Mouse (Mus musculus) lung, adult 2 months (tissue): ENCODE measurements around the gene Tada1.

ENCODE experiments used
- CTCF ChIP-seq: fragments of 200-500 bp; IDR thresholded peaks from 2 replicates; pipeline ENCODE4 v1.5.1; 2011; ENCODE audit warnings: mild to moderate bottlenecking, low read length, control low read depth; ENCODE audit not compliant: insufficient read depth
- POLR2A ChIP-seq: fragments of 200-500 bp; IDR thresholded peaks from 2 replicates; pipeline ENCODE4 v1.6.1; 2011; ENCODE audit warnings: low read depth, mild to moderate bottlenecking, control low read depth, low read length, borderline replicate concordance; ENCODE audit errors: extremely low read depth

- no peak for TF ChIP-seq CTCF
- TF ChIP-seq POLR2A: no peak
Measured at GRCm38 (mm10) chr1:166381336-166381735, 2.4 kb downstream of the Tada1 start.
